ENCODE assay signal across 26 mouse cellular contexts in the genomic region with DNA sequence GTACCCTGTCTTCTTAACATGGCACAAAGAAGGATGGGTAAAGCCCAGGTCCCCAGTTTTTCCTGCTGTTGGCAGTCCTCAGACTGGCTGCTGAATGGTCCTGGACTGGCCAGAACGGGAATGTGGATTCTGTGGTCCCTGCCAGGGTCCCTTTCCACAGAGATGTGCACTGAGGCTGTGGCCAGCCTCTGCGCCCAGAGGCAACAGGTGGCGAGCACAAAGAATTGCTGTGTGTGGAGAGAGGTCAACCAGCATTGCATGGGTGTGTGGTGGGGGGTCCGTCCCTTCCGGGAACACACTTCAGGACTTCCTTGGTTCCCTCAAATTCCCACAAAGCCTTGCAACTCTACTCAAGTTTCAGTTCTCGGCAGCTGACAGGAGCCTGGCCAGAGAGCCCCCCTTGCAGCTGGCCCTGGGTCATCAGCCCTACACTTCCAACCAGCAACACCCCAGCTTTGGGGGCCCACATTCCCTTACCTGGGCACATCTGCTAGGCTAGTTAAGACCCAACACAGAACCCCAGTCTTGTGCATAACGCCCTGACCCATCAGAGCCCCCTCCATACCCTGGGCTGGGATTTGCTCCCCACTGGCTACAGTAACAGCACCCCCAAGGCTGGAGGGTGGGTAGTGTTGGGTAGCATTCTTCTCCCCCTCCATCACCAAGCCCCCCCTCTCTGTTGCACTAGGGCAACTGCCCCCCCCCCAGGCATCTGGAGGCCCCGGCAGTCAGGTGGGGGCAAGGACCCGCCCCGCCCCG. TPM values are rescaled to one million over a fixed set of nuclear protein-coding genes. Genes with fewer than 3 reads are reported as not detected.
DNase-seq lines count a peak whose midpoint lies in the region; ATAC-seq and TF ChIP-seq lines count a peak whose summit lies in the region.
"Had no signal": no experiment of that assay in that cellular context is flagged by ENCODE, and none has a peak within 500 bp of the region (broad histone marks: within the 10 kb centered on the region; RNA-seq: fewer than 3 reads in every experiment).

No protein-coding gene starts in this region.

- intact Hi-C loops in heart, adult 2 months (cut with DNase I), result no loop called here

- H3K27me3 ChIP-seq in cerebellum, adult 2 months (ENCODE audit: control insufficient read depth, insufficient read depth, low read length), result no peaks in the 10 kb centered on the region
- no peaks in the 10 kb centered on the region for H3K27me3 ChIP-seq in C2C12 (ENCODE audit: control insufficient read depth, insufficient read depth, insufficient read length)
- peaks cover 3% of the 10 kb centered on the region; the same call in 1 of the 2 replicates for H3K27me3 ChIP-seq in embryonic facial prominence, embryonic 13.5 days
- 0 out of 2 replicates have a peak, but pooled peaks cover 4% of the 10 kb centered on the region for H3K27me3 ChIP-seq in limb, embryonic 13.5 days
- no peaks in the 10 kb centered on the region for H3K27me3 ChIP-seq in heart, adult 2 months (ENCODE audit: control insufficient read depth, insufficient read depth, low read length)
- H3K27me3 ChIP-seq in hindbrain, embryonic 16.5 days (replicated peaks; ENCODE audit: control insufficient read depth, insufficient read depth, low read length), result no peaks in the 10 kb centered on the region
- H3K27me3 ChIP-seq: forebrain, embryonic 13.5 days had no signal

- H3K36me3 ChIP-seq in C2C12 (ENCODE audit: control insufficient read depth, insufficient read depth), result no peaks in the 10 kb centered on the region
- no peaks in the 10 kb centered on the region for H3K36me3 ChIP-seq in embryonic facial prominence, embryonic 13.5 days
- H3K36me3 ChIP-seq in limb, embryonic 13.5 days, result no peaks in the 10 kb centered on the region
- H3K36me3 ChIP-seq in heart, adult 2 months (ENCODE audit: control insufficient read depth, insufficient read depth, low read length), result no peaks in the 10 kb centered on the region
- no peaks in the 10 kb centered on the region for H3K36me3 ChIP-seq in hindbrain, embryonic 16.5 days (ENCODE audit: control insufficient read depth, insufficient read depth, low read length)
- H3K36me3 ChIP-seq: G1E; heart, embryonic 12.5 days; hindbrain, embryonic 10.5 days; liver, embryonic 12.5 days; midbrain, embryonic 13.5 days had no signal

- TF ChIP-seq CTCF in cerebellum, adult 2 months (IDR thresholded peaks at IDR 0.05; ENCODE audit: borderline replicate concordance, insufficient read depth, low read depth, low read length), result no peak
- TF ChIP-seq CTCF in C2C12 (IDR thresholded peaks at IDR 0.05; ENCODE audit: control insufficient read depth, insufficient read depth, insufficient read length), result no peak
- TF ChIP-seq CTCF in heart, adult 2 months (IDR thresholded peaks at IDR 0.05), result no peak

- TF ChIP-seq POLR2A in cerebellum, adult 2 months (IDR thresholded peaks at IDR 0.05; ENCODE audit: borderline replicate concordance, insufficient read depth, low read length), result no peak
- no peak for TF ChIP-seq POLR2A in heart, adult 2 months (IDR thresholded peaks at IDR 0.05; ENCODE audit: insufficient read depth, low read depth, low read length)

- no peak for ATAC-seq in cerebellum, adult (ENCODE audit: insufficient number of reproducible peaks, low FRiP score, low TSS enrichment)
- 0 out of 2 replicates have a peak, but pooled peaks have one; percentile 13 for ATAC-seq in embryonic facial prominence, embryonic 13.5 days (ENCODE audit: insufficient number of reproducible peaks, insufficient read depth, low FRiP score, low TSS enrichment, low read depth)
- ATAC-seq in limb, embryonic 13.5 days (ENCODE audit: low FRiP score, low read depth), result peak; percentile 16; the same call in 1 of the 2 replicates
- no peak for ATAC-seq in hindbrain, embryonic 16.5 days
- ATAC-seq: hindbrain, postnatal 0 days; intestine, postnatal 0 days; liver, embryonic 12.5 days; midbrain, embryonic 13.5 days; Patski had no signal

- 52% methylated on average over 11 of the region's 11 CpGs for WGBS in cerebellum, adult 2 months
- 34% methylated on average over 7 of the region's 11 CpGs for WGBS in embryonic facial prominence, embryonic 13.5 days
- WGBS in limb, embryonic 13.5 days, result 57% methylated on average over 9 of the region's 11 CpGs
- 88% methylated on average over 11 of the region's 11 CpGs for WGBS in heart, adult 2 months
- WGBS in hindbrain, embryonic 16.5 days, result 63% methylated on average over 7 of the region's 11 CpGs

- H3K4me1 ChIP-seq in cerebellum, adult 2 months (ENCODE audit: control insufficient read depth, insufficient read depth, low read length), result peaks cover 37% of the 10 kb centered on the region
- H3K4me1 ChIP-seq in embryonic facial prominence, embryonic 13.5 days, result peaks cover 25% of the 10 kb centered on the region
- peaks cover 20% of the 10 kb centered on the region for H3K4me1 ChIP-seq in limb, embryonic 13.5 days
- H3K4me1 ChIP-seq in heart, adult 2 months (ENCODE audit: control insufficient read depth, insufficient read depth, low read length), result no peaks in the 10 kb centered on the region
- H3K4me1 ChIP-seq in hindbrain, embryonic 16.5 days (ENCODE audit: control insufficient read depth, insufficient read depth, low read depth, low read length), result peaks cover 8% of the 10 kb centered on the region

- no peaks in the 10 kb centered on the region for H3K79me3 ChIP-seq in C2C12 (ENCODE audit: low read depth)

- H3K9me3 ChIP-seq in embryonic facial prominence, embryonic 13.5 days, result no peaks in the 10 kb centered on the region
- no peaks in the 10 kb centered on the region for H3K9me3 ChIP-seq in limb, embryonic 13.5 days
- H3K9me3 ChIP-seq in hindbrain, embryonic 16.5 days (ENCODE audit: control insufficient read depth, low read length), result no peaks in the 10 kb centered on the region
- H3K9me3 ChIP-seq: forebrain, embryonic 13.5 days; G1E; heart, embryonic 12.5 days; hindbrain, embryonic 10.5 days; liver, embryonic 12.5 days; midbrain, embryonic 13.5 days had no signal

- peak in 1 of 2 experiments; percentile 57 for DNase-seq in cerebellum, adult 2 months
- DNase-seq in heart, adult 2 months, result no peak
- no peak for DNase-seq in testis, postnatal 10 days (ENCODE audit: low spot score)
- DNase-seq: heart, adult 11 months; heart, postnatal 10 days; kidney, postnatal 36 days; lung, adult 18-20 months; lung, postnatal 10 days; thymus, postnatal 14 days had no signal

- TF ChIP-seq EP300 in heart, adult 2 months (IDR thresholded peaks at IDR 0.05; ENCODE audit: insufficient read depth, low read depth, low read length), result no peak

- no peak overlapping the region for H3K4me2 ChIP-seq in embryonic facial prominence, embryonic 13.5 days
- H3K4me2 ChIP-seq in limb, embryonic 13.5 days (replicated peaks), result peak overlapping the region; percentile 49
- H3K4me2 ChIP-seq in hindbrain, embryonic 16.5 days (ENCODE audit: low read length), result no peak overlapping the region
- H3K4me2 ChIP-seq: midbrain, embryonic 13.5 days had no signal

- no peak overlapping the region for H3K9ac ChIP-seq in embryonic facial prominence, embryonic 13.5 days
- H3K9ac ChIP-seq in limb, embryonic 13.5 days, result peak overlapping the region; percentile 39; the same call in 1 of the 2 replicates
- H3K9ac ChIP-seq in heart, adult 2 months (ENCODE audit: low read depth, low read length), result no peak overlapping the region
- no peak overlapping the region for H3K9ac ChIP-seq in hindbrain, embryonic 16.5 days (ENCODE audit: low read depth, low read length)
- H3K9ac ChIP-seq: forebrain, embryonic 13.5 days; heart, embryonic 12.5 days; liver, embryonic 12.5 days; midbrain, embryonic 13.5 days had no signal

- H3K27ac ChIP-seq in cerebellum, adult 2 months (ENCODE audit: insufficient read depth, low read length), result peak overlapping the region; percentile 84
- no peak overlapping the region for H3K27ac ChIP-seq in embryonic facial prominence, embryonic 13.5 days
- peak overlapping the region; percentile 52; the same call in 1 of the 2 replicates for H3K27ac ChIP-seq in limb, embryonic 13.5 days
- H3K27ac ChIP-seq in heart, adult 2 months, result no peak overlapping the region
- H3K27ac ChIP-seq in hindbrain, embryonic 16.5 days (ENCODE audit: low read depth, low read length), result no peak overlapping the region
- H3K27ac ChIP-seq: forebrain, embryonic 13.5 days; hindbrain, embryonic 10.5 days; hindbrain, postnatal 0 days; liver, embryonic 12.5 days; midbrain, embryonic 13.5 days had no signal

- H3K4me3 ChIP-seq in cerebellum, adult 2 months (replicated peaks; ENCODE audit: insufficient read depth, low read depth, low read length), result peak overlapping the region; percentile 89
- peak overlapping the region; percentile 31 for H3K4me3 ChIP-seq in C2C12 (ENCODE audit: insufficient read depth, poor library complexity, severe bottlenecking)
- no peak overlapping the region; the same call in 1 of the 2 replicates for H3K4me3 ChIP-seq in embryonic facial prominence, embryonic 13.5 days
- H3K4me3 ChIP-seq in limb, embryonic 13.5 days, result peak overlapping the region; percentile 32
- H3K4me3 ChIP-seq in heart, adult 2 months, result no peak overlapping the region
- H3K4me3 ChIP-seq in hindbrain, embryonic 16.5 days (ENCODE audit: low read length), result no peak overlapping the region
- H3K4me3 ChIP-seq: forebrain, embryonic 13.5 days; heart, embryonic 12.5 days; hindbrain, embryonic 10.5 days; midbrain, embryonic 13.5 days had no signal

- peak overlapping the region; percentile 80 for H3ac ChIP-seq in C2C12 (ENCODE audit: control insufficient read depth, insufficient read length, low read depth)

- peaks cover 15% of the 10 kb centered on the region for H3K79me2 ChIP-seq in C2C12 (ENCODE audit: control insufficient read depth, insufficient read depth)
- H3K79me2 ChIP-seq in heart, adult 2 months (replicated peaks; ENCODE audit: control insufficient read depth, insufficient read depth, low read length), result no peaks in the 10 kb centered on the region

TF ChIP-seq in C2C12, 6 proteins besides CTCF, POLR2A, EP300 and RAD21:
- TF ChIP-seq USF1 (IDR thresholded peaks at IDR 0.05; ENCODE audit: low read depth) (no peak), MYOD1 (IDR thresholded peaks at IDR 0.05; ENCODE audit: control insufficient read depth, insufficient read length, low read depth) (peak; percentile 85), MYOG (IDR thresholded peaks at IDR 0.05; ENCODE audit: control insufficient read depth, extremely low read depth, insufficient read length) (no peak), CEBPB (IDR thresholded peaks at IDR 0.05; ENCODE audit: low read depth) (no peak), MAX (IDR thresholded peaks at IDR 0.05) (no peak)

RNA-seq across cellular contexts. Expression of a gene that starts 1.6 kb away (rescaled TPM):
- 26.5 and 34.3 TPM in 2 replicates for polyA plus RNA-seq in cerebellum, adult 2 months (2012; rRNA removed)
- 108 TPM for polyA plus RNA-seq in C2C12 (2012; fragmentation: generic; extraction: Trizol)
- 4.4 and 5.0 TPM in 2 replicates for polyA plus RNA-seq in embryonic facial prominence, embryonic 13.5 days (2015; fragmentation: Nextera tagmentation; extraction: Ambion mirVana)
- 27.2 and 28.6 TPM in 2 replicates for polyA plus RNA-seq in limb, embryonic 13.5 days (2015; fragmentation: Nextera tagmentation; extraction: Ambion mirVana)
- total RNA-seq in heart, adult 2 months (2021), result not detected
- polyA plus RNA-seq in heart, adult 2 months (2012; rRNA removed), result not detected in 2 replicates
- polyA plus RNA-seq in hindbrain, embryonic 16.5 days (2015; fragmentation: Nextera tagmentation; extraction: Ambion mirVana), result 2.3 and 2.9 TPM in 2 replicates
- total RNA-seq: common myeloid progenitor, adult 5-6 weeks; G1E; megakaryocyte progenitor cell, adult 5-6 weeks; monocyte, adult 5-6 weeks had no signal
- polyA plus RNA-seq: G1E had no signal

Comparison
In these comparisons a context has a peak if more than half of its experiments do, and no peak if none do; other contexts are left out.
1. H3K27ac ChIP-seq: peak in cerebellum, adult 2 months (single experiment) and limb, embryonic 13.5 days (single experiment); none in embryonic facial prominence, embryonic 13.5 days (single experiment), heart, adult 2 months (single experiment) and hindbrain, embryonic 16.5 days (single experiment).
2. H3K4me3 ChIP-seq: peak in cerebellum, adult 2 months (single experiment), C2C12 (single experiment) and limb, embryonic 13.5 days (single experiment); none in embryonic facial prominence, embryonic 13.5 days (single experiment), heart, adult 2 months (single experiment) and hindbrain, embryonic 16.5 days (single experiment).
3. ATAC-seq: peak in embryonic facial prominence, embryonic 13.5 days (single experiment) and limb, embryonic 13.5 days (single experiment); none in cerebellum, adult (single experiment) and hindbrain, embryonic 16.5 days (single experiment).